Mouse (Mus musculus): Measurements from ENCODE around the gene Gars.

DNA sequence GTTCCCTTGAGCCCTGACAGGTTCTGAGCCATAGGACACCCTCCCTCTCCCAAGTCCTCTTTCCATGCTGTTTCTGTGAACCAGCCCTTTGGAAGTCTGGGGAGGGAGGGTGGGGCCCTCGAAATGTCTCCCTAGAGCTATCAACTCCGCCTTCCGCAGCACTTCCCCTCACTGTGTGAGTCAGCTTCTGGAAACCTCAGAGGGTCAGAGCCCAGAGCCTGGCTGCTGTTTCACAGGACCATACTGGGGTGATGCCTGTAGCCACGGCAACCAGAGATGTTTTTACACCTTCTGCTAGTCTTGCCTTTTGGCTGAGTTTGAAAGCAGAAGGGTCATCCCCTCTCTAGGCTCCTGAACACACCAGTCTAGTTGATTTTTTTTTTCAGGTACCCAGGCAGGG is 85.2 kb downstream of the Gars start:
- TF ChIP-seq POLR2A (IDR thresholded peaks at IDR 0.05; ENCODE audit: insufficient read length, low read depth) (no peak), REST (IDR thresholded peaks at IDR 0.05; ENCODE audit: insufficient read depth, insufficient read length) (no peak), TCF12 (IDR thresholded peaks at IDR 0.05; ENCODE audit: insufficient read depth, poor library complexity, severe bottlenecking) (no peak), USF1 (IDR thresholded peaks at IDR 0.05; ENCODE audit: low read depth) (no peak), E2F4 (IDR thresholded peaks at IDR 0.05; ENCODE audit: insufficient read depth) (no peak), MAX (IDR thresholded peaks at IDR 0.05; ENCODE audit: low read depth) (no peak)
